Mouse (Mus musculus) brain, embryonic 14.5 days (tissue): ENCODE data around the gene Mex3b.

ENCODE experiments used
- CTCF ChIP-seq: fragments of 200-500 bp; IDR thresholded peaks from 2 replicates; pipeline ENCODE4 v1.5.1; 2012; ENCODE audit warnings: inconsistent platforms, mild to moderate bottlenecking, moderate library complexity, borderline replicate concordance; ENCODE audit not compliant: insufficient read depth, insufficient read length; ENCODE audit errors: extremely low read depth
- POLR2A ChIP-seq: fragments of 200-500 bp; IDR thresholded peaks from 2 replicates; pipeline ENCODE4 v1.6.1; 2012; ENCODE audit warnings: mild to moderate bottlenecking, inconsistent platforms, borderline replicate concordance; ENCODE audit not compliant: poor library complexity, insufficient read depth, insufficient read length, severe bottlenecking; ENCODE audit errors: extremely low read depth

- no peak for TF ChIP-seq POLR2A
- TF ChIP-seq CTCF, result no peak
These were observed 28.7 kb upstream of the Mex3b start for GRCm38 (mm10) chr7:82838414-82838813.
